Mouse (Mus musculus) hematopoietic multipotent progenitor cell, adult 10-12 weeks (in vitro differentiated cells): ENCODE results near the gene Fbxo31. TPM values are rescaled to one million over a fixed set of nuclear protein-coding genes. Genes with fewer than 3 reads are reported as not detected.

Experiments used
- polyA plus RNA-seq: library from polyadenylated mRNA; stranded (reverse); fragments of >175 nt; gene quantifications from 2 replicates; pipeline ENCODE4 v1.2.3, GENCODE M21; 2012; ENCODE audit warnings: low replicate concordance

Gene Fbxo31
- polyA plus RNA-seq, result 20.7 and 51.6 TPM in 2 replicates

DNA sequence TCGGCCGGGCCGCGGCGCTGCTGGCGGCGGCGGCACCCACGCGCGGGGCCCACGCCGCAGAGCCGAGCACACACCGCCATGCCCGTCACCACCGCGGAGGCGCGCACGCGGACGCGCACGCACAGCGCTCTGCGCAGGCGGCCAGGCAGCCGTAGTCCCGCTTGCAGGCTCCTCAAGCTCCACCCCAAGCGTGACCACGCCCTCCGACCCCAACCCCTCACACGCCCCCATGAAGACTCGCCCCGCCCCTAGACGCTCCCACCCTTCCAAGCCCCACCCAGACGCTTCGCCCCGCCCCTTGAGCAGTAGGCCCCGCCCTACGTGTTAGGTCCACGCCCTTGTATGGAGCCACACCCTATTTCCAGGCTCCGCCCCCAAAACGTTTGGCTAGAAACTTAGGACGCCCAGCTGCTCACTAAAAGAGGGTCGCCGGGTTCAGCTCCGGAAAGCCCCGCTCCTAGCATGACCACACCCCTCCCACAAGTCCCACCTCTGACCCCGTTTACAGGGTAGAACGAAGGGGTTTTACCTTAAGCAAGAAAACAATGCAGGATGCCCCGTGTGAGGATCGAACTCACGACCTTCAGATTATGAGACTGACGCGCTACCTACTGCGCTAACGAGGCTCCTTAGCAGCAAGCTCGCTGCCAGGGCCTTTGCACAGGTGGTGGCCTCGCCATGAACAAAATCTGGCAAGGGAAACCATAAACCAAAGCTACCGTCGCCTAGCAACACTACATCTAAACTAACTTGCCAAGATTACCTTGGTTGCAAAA, at the start of gene Fbxo31:
Gene Fbxo31, minus strand, starts transcription at position 131 of the 776 bp plus-strand sequence.

DNA sequence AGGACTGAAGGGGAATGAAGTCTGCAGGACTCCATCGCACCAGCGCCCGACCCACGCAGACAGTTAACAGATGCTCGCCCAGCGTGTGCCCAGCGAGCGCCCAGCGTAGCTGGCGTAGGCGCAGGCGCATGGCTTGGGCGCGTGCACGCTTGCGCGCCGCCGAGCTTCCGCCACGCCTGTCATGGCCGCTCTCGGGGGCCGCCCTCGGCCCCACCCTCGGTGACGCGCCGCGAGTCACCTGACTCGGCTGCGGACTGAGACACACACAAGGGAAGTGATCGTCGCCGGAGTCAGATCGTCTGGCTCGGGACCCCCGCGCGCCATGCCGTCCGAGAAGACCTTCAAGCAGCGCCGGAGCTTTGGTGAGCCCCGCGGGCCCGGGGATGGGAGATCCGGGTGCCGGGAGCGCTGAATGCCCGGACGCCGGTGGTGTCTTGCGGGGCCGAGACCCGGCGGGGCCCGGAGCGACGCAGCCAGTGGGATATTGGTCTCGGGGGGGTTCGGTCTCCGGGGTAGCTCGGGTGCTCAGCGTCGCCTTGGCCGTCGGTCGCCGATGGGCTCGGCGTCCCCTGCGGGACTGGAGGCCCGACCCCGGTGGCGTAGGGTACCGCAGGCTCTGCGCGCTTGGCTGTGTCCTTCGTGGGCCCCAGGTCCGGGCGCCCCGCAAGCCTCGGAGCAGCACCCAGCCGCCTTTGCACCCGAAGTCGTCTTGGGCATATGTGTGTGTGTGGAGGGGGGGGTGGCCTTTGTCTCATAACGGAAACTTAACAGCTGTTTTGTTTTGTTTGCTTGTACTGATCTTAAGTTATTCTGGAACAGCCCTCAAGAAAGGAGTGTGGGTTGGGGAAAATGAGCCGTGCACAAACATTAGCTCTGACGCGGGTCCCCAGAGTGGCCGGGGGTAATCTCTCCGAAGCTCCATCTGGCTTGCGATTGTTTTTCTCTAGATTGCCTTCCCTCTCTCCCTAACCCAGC, 11.9 kb upstream of the Fbxo31 start, which contains the start of gene Map1lc3b:
Gene Map1lc3b, plus strand, starts transcription at position 159 of the 975 bp plus-strand sequence.

DNA sequence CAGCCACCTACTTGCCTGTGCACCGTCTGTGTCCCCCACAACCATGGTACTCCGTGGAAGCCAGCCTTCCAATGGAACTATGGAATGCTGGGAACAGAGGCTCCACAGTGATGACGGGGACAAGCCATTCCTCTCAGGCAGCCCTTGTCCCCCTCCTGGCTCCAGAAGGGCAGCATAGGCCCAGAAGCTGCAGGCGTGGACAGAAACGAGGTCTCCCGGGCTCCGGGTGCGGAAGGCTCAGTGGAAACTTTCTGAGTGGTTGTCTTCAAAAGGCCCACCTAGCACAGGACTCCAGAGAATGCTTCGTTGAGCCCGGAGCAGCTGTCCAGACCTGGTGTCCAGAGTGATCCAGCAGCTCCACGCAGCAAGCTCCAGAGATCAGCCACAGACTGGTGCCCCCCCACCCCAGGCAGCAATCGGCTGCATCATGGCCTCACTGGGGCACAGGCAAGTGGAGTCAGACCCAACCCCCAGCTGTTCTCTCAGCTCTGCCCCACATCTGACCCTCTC, 34.3 kb downstream of the Fbxo31 start, which contains the start of gene 1700018B08Rik:
Gene 1700018B08Rik, minus strand, starts transcription at position 45 of the 510 bp plus-strand sequence.

Other genes with a start within 250 kb of the Fbxo31 start
- gene 1700018B08Rik, start 34.5 kb downstream of the Fbxo31 start, polyA plus RNA-seq, result not detected in 2 replicates
- 33.0 and 79.2 TPM in 2 replicates for gene Map1lc3b, start 11.6 kb upstream of the Fbxo31 start, polyA plus RNA-seq
- gene Zcchc14, start 74.1 kb upstream of the Fbxo31 start, polyA plus RNA-seq, result 1.00 and 1.0 TPM in 2 replicates
- 0.05 TPM in 1 of 2 replicates, not detected in the other for gene Jph3, start 150.8 kb upstream of the Fbxo31 start, polyA plus RNA-seq